Mouse (Mus musculus): ENCODE measurements at regions not wholly inside any gene's neighbourhood (a gene's known extent, or its start where the extent isn't known, plus 50 kb on each side); places are given as distances from the start of the nearest gene placed in this dataset.

DNA sequence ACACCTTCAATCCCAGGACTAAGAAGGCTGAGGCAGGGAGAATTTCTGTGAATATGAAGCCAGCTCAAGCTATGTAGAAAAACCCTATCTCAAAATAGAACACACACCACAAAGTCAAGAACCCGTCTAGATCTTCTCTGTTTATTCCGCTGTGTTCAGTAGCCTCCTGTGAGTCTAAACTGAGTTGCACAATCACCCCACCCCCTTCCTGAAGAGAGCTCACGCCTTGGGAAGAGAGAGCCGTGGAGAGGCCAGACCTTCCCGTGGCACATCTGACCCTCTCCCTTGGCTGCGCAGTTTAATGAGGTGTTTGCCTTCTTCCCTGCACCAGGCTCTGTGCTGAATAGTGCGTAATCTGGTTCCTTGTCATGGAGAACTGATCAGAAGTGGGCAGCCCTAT lies 80.7 kb upstream of the Atp1a1 start:
- TF ChIP-seq POLR2A (IDR thresholded peaks at IDR 0.05; ENCODE audit: control insufficient read depth, extremely low read depth, insufficient read depth, low read length, poor library complexity): no peak
- TF ChIP-seq CTCF (IDR thresholded peaks at IDR 0.05; ENCODE audit: borderline replicate concordance, control insufficient read depth, extremely low read depth, insufficient read depth, low read length, poor library complexity): no peak

All from thymus, adult 2 months (tissue).